Mouse (Mus musculus): ENCODE measurements around the gene Cd200r1.
"Not testable (repeated sequence)": the region's sequence is repeated elsewhere in the genome, so short reads cannot be mapped to it uniquely, and the experiment has no call there.

Cd200r1 gene

DNA sequence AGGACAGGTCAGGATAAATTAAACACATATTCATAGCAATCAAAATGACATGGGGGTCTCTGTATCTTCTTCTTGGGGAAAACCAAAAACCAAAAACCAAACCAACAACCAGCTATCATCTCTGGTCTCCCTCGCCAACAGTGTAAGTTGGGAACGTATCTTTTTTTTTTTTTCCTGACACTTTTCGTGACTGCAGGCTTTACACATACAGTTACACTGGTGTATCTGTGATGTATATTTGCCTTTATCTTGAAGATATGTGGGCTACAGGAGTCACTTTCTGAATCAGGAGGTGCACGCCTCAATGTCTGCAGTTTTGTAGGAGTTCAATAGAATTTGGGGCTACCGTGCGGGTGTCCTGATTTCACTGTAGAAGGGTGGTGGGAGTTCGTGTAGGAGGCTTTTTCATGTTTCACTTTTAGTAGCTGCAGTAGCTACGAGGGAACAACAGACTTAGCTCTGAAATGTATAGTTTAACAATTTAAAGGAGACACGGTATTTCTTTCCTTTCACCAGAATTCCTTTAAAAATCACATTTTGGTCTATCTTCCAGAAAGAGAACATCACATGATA lies 870 bp downstream of the Cd200r1 start:
- no peak for DNase-seq (ENCODE audit: low spot score)

DNA sequence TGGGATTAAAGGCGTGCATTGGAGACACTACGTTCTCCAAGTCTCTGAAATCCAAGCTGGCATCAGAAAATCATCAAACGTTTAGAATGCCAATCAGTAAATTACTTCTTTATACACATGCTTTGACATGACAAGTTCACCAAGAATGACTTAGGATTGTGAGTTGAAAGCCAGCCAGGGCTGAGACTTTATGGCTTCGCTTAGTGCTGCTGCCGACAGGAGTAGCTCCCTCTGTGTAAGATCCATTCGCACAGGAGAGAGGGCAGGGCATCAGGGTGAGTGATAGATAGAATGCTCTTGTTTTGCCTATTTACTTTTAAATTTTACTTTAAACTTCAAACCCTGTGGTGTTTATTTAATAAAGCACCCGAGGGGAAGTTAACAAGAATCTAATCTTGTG lies 2.0 kb downstream of the Cd200r1 start:
- DNase-seq (ENCODE audit: low spot score): no peak

DNA sequence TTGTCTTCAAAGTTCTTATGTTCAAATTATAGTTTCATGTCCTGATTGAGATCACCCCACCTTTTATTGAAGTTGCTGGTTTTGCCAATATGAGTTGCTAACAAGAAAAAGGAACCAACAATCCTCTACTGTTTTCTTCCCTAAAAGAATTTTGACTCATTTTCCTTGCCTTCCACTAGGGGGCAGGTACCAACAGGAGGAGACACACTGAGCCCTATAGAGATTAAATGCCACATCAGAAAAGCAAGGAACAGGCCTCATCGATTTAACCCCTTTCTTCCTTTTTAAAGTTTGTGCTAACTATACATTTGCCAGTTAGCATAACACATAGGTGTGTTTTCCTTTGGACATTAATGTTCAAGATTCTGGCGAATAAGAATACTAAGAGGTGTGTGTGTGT lies 2.4 kb downstream of the Cd200r1 start:
- DNase-seq (ENCODE audit: low spot score): peak; percentile 32

DNA sequence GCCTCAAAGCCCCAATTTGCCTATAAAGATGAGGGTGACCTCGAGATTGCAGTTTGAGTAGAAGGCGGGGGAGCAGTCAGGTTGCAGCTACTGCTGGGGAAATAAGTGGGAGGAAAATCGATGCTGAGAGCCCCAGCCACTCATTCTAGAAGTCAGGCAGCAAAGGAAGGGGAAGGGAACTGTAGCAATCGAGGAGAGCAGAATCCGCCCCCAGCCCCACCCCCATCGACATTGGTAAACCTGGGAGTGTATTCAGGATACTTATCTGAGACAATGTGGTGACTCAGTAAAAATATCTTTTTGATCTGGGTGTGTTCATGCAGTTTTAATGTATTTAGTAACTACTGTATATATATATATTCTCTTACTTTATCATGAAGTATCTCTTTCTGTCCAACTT lies 7.0 kb downstream of the Cd200r1 start:
- no peak for DNase-seq (ENCODE audit: low spot score)

DNA sequence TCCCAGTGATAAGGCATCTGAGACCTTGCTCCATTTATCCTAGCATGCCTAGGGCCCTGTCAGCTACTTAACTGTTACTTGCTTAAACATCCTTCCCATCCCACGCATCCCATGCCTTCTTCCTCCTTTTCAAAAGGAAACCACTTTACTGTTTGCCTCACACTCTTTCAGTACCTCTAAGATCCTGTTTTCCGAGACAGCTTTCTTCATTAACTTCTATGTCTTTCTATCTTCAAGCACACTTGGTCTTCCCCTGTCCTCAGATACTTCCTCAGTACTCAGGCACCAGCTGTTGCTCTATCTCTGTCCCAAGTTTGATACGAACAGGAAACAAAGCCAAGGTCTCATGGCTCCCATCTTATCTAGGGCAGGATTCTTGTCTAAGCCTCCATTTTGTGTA lies 8.1 kb downstream of the Cd200r1 start:
- DNase-seq (ENCODE audit: low spot score): no peak

DNA sequence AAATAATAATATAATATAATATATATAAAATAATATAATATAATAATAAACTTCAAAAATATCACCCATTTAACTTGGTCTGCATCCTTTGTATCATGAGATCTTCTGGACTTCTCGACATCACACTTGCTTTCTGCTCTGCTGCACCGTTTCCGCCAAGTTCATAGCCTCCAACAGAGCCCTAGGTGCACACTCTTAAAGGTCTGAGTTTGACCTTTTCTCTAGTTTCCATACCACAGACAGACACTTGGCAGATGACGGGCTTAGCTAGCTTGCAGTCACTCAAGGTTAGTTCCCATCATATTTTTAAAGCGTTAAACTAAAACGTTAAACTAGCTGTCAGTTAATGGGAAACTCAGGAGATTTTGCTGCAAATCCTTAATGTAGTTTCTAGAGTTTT lies 8.7 kb downstream of the Cd200r1 start:
- no peak for DNase-seq (ENCODE audit: low spot score)

DNA sequence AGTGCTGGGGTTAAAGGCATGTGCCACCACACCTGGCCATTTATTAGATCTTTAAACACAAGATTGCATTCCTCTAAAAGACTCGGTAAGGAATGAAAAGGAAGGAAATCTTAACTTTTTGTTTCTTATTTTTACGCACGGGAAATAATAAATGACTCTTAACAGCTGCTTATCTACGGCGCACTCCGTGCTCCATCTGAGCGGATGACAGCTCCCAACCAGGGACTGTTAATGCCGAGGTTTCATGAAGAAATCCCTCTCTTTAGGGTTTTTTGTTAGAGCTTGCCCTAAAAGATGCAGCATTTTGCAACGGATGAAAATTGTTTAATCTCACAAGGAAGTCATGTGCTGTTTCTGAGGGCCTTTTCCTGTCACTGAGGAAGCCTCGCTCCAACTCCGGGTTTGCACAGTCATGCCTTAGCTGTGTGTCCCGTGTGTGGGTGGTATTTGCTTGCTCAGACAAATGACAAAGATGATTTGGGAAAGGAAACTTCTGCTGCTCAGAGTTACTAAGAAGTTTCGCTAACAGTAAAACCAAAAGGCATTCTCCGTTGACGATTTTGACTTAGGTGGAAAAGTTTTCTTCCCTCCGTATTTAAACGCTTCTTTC lies 13.1 kb downstream of the Cd200r1 start:
- peak; percentile 53 for DNase-seq (ENCODE audit: low spot score)

DNA sequence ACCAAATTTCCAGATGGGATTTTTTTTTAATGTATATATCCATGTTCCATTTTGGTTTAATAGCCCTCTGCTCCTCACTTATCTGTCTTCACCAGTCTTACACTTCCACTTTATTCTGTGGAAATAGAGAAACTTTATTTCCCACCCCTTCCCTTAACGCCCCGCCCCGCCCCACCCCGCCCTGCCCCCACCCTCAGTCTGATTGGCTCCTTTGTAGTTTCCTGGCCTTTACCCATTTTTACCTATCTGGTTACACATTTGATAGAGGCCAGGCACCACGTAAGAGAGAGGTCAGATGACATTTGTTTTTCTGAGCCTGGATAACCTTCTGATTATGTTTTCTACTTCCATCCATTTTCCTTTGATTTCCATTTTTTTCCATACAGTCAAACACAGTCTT lies 14.0 kb downstream of the Cd200r1 start:
- DNase-seq (ENCODE audit: low spot score): no peak

DNA sequence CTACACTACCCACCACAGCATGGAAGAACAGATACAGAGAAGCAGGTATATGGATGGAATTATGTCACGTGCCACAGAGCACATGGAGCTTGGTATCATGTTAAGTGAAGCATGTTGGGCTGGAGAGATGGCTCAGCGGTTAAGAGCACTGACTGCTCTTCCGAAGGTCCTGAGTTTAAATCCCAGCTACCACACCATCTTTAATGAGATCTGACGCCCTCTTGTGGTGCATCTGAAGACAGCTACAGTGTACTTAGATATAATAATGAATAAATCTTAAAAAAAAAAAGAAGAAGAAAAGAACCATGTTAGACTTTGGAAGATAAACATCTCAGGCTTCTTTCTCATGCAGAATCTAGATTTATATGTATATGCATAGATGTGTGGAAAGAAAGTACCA lies 15.2 kb downstream of the Cd200r1 start:
- no peak for DNase-seq (ENCODE audit: low spot score)

DNA sequence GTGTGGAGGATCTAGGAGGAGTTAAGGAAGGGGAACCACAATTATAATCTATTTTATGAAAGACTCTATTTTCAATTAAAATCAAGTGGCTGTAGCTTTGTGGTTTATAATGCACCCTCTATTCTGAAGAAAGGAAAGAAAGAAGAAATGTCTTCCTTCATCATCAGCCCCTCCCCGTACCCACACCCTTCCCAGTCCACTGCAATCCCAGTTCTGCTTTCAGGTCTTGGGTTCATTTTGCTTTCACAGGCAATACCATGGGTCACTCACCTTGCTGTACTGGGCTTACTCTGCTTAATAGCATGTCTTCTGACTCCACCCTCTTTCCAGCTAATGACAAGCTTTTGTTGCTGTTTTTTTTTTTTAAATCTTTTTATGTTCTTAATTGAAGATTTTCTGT lies 21.4 kb downstream of the Cd200r1 start:
- no peak for DNase-seq (ENCODE audit: low spot score)

DNA sequence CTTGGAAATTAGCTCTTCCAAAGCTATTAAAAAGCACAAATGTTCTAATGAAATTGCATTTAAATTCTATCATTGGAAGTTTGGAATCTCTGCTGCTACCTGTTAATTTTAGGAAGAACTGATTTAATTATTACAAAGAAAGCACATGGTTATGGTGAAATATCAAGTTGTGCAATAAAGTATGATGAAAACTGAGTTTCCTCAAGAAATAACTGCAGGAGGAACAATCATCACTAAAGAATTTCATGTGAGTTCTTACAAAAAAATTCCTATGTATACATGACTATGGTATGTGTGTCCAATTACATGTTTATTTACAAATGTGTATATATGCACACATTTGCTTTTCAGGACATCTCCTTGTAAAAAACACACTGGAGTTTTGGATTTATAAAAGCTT lies 28.9 kb downstream of the Cd200r1 start:
- no peak for DNase-seq (ENCODE audit: low spot score)

DNA sequence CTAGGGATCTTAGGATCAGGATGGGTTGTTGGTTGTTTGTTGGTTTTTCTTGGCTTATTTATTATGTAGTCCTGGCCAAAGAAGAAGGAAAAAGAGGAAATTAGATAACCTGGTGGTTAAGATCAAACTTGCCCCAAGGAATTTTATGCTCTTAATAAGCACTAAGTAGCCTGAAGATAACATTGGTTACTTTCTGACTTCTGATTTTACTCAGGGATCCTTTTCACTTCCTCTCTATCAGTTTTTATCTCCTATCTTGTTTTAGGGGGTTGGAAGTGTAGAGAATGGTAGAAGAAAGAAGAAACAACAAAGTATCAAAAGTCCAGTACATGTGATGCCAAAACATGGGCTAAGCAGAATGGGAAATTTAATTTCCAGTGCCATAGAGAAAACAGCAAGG lies 40.4 kb downstream of the Cd200r1 start:
- DNase-seq (ENCODE audit: low spot score): no peak

DNA sequence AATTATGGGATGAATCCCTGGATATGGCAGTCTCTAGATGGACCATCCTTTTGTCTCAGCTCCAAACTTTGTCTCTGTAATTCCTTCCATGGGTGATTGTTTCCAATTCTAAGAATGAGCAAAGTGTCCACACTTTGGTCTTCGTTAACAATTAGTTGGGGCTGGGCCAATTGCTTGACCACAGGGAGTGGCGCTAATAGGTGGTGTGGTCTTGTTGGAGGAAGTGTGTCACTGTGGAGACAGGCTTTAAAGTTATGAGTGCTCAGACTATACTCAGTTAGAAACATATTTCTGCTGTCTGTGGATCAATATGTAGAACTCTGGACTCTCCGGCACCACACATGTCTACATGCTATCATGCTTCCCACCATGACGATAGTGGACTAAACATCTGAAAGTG lies 44.7 kb downstream of the Cd200r1 start:
- not testable (repeated sequence) for DNase-seq (ENCODE audit: low spot score)

DNA sequence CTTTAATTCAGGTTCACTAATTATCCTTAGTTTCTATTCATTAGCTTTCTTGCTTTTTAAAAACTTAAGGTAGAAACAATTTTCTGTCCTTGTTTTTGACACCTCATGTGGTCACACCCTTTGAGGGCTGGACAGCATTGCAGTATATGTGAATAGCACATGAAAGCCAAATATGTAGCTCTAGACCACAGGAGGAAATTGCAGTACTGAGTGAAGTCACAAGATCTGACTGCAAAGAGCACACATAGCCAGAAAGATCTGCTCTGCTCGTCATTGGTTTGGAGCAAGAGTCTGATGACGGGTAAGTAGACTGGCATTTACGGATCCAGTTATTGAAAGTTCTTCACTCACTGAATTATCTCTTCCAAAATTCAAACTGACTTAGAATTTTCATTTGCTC lies 46.0 kb downstream of the Cd200r1 start, which contains the start of gene Cd200r4:
Gene Cd200r4 (plus strand): TSS at position 190 of the 400 bp plus-strand sequence.
- peak; percentile 26 for DNase-seq (ENCODE audit: low spot score)

DNA sequence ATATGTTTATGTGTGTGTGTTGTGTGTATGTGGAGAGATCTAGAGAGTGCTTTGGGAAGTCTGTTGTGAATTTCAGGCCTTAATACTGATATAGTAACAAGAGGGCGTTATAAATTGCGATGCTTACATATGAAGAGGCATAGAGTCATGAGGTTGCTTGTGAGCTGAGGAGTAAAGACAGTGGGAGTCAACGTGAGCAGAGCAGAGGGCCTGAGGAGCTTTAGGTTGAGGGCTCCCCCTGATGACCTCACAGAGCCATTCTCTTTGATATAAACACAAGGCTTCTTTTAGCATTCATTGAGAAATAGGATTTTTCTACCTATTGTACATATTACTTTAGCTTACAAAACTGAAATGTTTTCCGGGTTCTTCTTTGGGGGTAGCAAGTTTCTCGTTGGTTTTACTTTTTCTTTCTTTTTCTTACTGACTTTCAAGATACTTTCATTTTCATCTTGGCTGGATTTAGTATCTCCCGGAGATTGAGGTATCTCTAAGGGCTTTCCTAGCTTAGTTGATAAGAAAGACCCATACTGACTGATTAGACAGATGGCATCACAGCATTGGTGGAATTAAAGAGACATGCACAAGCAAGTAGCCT lies 47.0 kb downstream of the Cd200r1 start:
- DNase-seq (ENCODE audit: low spot score): no peak

DNA sequence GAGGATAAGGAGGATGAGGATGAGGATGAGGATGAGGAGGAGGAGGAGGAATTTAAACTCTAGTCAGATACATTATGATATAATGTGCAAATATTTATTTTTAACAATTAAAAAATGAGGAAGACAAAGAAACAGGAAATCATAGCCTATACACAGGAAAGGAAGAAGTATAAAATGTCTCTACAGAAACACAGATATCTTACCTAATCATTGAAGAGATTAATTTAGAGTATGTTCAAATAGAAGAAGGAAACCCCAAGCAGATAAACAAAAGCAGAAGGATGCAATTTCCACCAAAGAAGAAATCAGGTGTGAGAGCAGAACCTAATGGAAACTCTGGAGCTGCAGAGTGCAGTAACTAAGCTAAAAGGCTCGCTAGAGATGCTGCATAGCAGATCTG lies 52.5 kb downstream of the Cd200r1 start:
- DNase-seq (ENCODE audit: low spot score): no peak

DNA sequence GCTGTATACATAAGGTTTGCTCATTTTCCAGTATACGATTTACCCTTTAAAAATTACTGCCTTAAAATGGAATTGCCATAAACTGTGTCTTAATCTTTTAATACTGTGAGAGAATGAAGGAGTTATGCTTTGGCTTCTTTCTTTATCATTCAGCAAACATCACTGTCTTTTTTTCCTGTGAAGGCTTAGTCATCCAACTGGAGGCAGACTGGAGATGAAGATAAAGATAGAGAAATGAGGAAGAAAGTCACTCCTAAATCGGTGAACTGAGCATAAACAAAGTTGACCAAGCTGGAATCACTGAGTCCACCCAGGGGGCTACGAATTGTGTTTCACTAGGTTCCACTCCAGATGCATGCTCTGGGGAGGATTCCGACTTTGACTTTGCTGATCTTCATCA lies 55.0 kb downstream of the Cd200r1 start:
- no peak for DNase-seq (ENCODE audit: low spot score)

DNA sequence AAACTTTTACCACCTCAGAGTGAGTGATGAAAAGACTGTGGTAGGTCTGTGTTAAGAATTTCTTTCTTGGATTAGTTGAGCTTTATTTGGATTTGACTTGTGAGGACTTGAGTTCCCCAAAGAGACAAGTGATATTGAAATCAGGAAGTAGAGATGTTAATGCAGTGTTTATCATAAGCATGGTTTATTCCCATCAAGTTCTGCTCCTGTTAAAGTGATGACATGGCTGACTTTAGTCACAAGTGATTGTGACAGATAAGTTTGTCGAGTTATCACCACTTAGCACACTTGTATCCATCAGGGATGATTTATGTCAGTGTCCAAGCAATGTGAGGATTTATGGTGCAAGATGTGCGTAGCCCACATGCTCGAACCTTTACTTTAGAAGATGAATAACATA lies 66.8 kb downstream of the Cd200r1 start:
- DNase-seq (ENCODE audit: low spot score): no peak

DNA sequence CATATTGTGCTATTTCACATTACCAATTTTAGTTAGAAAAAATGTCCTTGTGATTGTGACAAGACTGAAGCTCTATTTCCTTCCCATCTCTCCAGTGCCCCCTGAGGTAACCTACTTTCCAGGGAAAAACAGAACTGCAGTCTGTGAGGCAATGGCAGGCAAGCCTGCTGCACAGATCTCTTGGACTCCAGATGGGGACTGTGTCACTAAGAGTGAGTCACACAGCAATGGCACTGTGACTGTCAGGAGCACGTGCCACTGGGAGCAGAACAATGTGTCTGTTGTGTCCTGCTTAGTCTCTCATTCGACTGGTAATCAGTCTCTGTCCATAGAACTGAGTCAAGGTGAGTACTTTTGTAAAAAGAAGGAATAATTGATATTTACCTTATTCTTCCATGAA lies 67.7 kb downstream of the Cd200r1 start:
- DNase-seq (ENCODE audit: low spot score): not testable (repeated sequence)
